Mouse (Mus musculus) C2C12 (cell line): ENCODE data around the gene Pla2g5.

ENCODE experiments used
- CEBPB ChIP-seq: IDR thresholded peaks from one replicate; pipeline ENCODE4 v1.6.1; 2011; ENCODE audit warnings: low read depth, mild to moderate bottlenecking, control low read depth, moderate library complexity
- CTCF ChIP-seq: IDR thresholded peaks from one replicate; pipeline ENCODE4 v1.5.1; 2011; ENCODE audit not compliant: control insufficient read depth, insufficient read depth, insufficient read length
- FOSL1 ChIP-seq: IDR thresholded peaks from one replicate; pipeline ENCODE4 v1.8.0; 2011; ENCODE audit warnings: mild to moderate bottlenecking, low read length; ENCODE audit not compliant: poor library complexity, insufficient read depth, severe bottlenecking
- MAX ChIP-seq: IDR thresholded peaks from one replicate; pipeline ENCODE4 v1.6.1; 2011; ENCODE audit warnings: mild to moderate bottlenecking, control low read depth
- MYOG ChIP-seq: IDR thresholded peaks from one replicate; pipeline ENCODE4 v1.6.1; 2011; ENCODE audit not compliant: control insufficient read depth, insufficient read length; ENCODE audit errors: extremely low read depth
- USF1 ChIP-seq: IDR thresholded peaks from one replicate; pipeline ENCODE4 v1.6.1; 2011; ENCODE audit warnings: low read depth, mild to moderate bottlenecking, control low read depth, moderate library complexity

GRCm38 (mm10) chr4:138755983-138756382 is 107.3 kb downstream of the Pla2g5 start:
- TF ChIP-seq MAX (no peak), CTCF (no peak), USF1 (no peak), MYOG (no peak), CEBPB (no peak), FOSL1 (no peak)
